Mouse (Mus musculus) T-cell, adult 2 months (primary cell): ENCODE data around the gene C1s2.
"Not testable (repeated sequence)": the region's sequence is repeated elsewhere in the genome, so short reads cannot be mapped to it uniquely, and the experiment has no call there.

Experiments
- DNase-seq: peaks from one replicate; pipeline ENCODE4 v3.0.0; 2022; ENCODE audit warnings: low spot score

C1s2 gene

DNA sequence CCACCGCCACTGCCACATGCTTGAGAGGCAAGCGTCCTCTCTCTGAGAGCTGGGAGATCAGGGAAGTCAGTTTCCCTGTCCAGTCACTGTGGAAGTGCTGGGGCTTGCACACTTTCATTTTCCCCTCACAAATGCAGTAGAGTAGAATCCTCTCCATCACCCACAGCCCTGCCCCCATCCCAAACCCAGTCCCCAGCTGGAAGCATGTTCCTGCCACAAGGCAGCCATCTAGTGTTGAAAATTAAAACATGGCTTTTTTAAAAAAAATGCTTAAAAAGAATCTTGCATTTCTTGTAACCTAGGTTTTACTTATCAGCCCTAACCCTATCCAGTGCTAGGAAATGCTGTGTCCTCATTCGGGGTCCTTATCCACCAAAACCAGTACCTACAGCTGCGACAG, 4.2 kb upstream of the C1s2 start:
- no peak for DNase-seq

DNA sequence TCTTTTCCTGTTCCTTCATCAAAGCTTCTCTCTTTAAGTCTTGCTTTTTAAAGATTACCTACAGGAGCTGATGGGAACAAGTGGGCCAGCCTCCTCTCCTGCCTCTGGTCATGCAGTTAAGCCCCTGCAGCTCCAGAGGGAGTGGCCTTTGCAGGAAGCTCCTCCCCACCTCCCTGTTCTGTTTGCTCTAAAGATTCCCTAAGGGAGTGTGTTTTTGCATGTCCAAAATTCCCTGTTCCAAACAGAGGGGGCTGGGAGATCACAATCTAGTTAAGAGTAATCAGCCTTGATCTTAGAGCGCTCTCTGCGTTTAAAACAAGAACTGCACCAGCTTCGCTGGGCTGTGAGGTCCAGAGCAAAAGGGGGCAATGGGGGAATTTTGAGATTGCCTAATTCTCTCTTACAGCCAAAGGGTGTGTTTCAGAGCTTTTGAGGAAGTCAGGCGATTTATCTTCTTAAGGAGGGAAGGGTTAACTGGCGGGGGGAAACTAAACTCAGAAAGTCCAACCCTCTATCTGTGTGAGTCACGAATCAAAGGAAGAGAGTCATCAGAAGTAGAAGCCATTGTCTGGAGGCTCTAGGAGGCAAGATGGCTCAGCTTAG, 1.1 kb upstream of the C1s2 start:
- not testable (repeated sequence) for DNase-seq

DNA sequence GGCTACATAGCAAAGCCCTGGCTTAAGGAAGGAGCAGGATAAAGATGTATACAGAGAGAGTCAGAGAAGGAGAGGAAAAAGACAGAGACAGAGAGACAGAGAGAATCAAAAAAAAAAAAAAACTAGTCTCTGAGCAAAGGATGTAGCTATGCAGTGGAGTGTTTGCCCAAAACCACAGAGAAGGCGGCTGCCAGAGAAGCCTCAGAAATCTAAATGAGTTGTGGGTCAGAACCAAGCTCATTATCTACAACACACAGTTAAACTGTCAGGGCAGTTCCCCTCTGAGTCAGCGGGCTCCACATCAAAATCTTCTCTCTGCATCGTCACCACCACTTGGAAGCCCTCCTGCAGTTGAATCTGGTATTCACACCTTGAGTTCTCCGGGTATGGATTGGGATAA, 5.1 kb downstream of the C1s2 start:
- no peak for DNase-seq

DNA sequence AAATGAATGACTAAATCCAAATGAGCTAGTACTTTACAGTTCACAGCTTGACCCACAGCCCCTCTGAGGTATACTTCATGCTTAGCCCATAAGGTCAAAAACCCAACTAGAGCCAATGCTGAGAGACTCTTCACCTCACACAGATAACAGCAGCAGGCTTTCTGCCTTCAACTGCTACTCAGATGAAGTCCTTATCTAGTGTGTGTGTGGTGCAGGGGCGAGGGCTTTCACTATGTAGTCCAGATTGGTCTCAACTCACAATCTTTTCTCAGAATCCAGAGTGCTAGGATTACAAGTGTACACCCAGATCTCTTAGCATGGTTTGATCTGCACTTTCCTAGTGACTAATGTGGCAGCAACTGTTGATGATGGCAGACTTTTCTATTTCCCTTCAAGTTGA, 9.7 kb downstream of the C1s2 start:
- not testable (repeated sequence) for DNase-seq

DNA sequence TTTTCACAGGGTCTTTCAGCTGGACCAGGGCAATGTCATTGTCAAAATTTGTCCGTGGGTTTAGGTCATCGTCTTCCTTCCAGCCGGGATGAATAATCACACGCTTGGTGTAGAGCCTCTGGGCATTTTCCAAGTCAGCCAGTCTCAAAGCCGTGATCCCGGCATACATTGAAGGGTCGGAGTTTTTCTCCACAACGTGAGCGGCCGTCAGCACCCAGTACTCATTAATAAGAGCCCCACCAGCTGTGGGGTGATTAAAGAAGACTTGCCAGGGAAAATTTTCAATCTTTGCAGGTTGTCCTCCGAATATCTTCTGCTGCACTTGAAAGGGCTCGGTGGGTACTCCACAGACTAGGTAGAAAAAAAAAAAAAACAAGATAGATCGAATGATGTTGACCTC, 10.3 kb downstream of the C1s2 start:
- no peak for DNase-seq

DNA sequence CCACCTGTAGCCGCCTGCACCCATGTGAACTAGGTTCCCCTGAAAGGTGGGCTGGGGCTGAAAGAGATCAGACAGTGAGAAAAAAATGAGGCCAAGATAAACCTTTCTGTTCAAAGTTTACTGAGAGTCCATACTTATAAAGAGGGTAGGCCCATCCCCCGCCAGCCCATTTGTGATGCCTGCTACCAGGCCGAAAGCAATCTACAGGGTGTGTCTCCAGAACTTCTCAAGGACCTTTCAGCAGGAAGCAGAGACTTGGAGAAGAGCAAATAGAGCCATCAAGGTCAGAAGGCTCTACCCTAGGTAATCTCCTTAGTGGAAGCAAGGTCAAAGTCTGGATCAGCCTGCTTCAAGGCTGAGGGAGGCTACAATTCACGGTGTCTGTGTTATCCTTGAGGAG, 33.9 kb downstream of the C1s2 start:
- DNase-seq, result no peak

DNA sequence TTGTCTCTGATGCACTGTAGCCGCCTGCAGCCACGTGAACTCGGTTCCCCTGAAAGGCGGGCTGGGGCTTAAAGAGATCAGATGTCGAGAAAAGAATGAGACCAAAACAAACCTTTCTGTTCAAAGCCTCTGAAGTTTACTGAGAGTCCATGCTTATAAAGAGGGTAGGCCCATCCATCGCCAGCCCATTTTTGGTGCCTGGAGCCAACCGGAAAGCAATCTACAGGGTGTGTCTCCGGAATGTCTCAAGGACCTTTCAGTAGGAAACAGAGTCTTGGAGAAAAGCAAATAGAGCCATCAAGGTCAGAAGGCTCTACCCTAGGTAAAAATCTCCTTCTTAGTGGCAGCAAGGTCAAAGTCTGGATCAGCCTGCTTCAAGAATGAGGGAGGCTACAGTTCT, 42.8 kb downstream of the C1s2 start:
- DNase-seq, result no peak

DNA sequence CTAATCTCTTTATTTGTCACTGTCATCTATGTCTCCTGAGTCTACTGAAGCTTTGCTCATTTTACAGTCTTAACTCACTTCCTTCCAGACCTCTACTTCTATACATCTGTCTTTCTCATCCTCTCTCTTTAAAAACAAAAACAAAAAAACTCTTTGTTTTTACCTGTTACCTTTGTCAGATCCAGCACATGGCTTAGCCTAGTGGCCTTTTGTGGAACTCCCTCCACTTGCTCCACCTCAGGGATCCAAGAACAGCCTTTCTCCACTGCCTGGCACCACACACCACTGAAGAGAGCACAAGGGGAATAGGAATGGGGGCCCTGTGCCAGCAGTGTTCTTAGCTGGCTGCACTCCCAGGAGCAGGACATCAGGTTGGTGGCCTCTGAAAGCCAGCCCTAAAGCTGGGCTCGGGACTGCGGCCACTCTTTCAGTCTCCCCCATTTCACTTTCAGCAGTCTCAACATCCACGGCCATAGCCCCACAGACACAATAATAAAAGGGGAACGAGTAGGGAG, 43.6 kb downstream of the C1s2 start:
- no peak for DNase-seq

DNA sequence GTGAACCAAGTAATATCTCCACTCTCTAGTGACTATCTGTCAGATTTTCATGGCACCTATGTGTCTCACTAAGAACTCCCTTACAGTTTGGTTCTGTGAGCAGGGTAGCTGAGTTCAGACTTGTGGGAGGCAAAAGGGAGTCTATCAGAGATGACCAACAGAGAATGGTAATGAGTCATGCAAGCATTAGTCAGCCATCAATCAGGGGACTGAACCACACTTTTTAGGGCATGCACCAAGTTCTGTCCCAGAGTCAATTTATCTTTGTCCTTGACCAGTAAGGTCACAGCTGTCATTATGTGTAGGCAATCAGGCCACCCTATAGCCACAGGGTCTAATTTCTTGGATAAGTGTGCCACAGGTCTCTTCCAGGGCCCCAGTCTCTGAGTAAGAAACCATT, 47.1 kb downstream of the C1s2 start:
- no peak for DNase-seq

DNA sequence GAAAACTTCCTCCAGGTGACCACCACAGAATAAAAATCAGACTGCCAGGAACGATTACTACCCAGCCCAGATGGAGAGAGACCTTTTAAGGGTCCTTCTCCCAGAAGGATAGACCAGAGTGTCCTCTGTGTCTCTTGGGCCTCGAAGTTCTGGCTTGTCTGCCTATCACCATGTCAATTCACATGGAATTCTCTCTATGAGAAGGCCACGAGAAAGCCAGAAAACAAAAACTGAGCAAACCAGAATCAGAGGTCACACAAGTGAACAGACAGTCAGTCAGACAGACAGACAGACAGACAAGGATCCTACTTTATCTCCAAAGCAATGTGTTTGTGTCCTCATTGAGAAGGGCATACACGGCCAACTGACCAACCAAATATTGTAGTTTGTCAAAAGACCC, 49.6 kb downstream of the C1s2 start:
- DNase-seq, result no peak

DNA sequence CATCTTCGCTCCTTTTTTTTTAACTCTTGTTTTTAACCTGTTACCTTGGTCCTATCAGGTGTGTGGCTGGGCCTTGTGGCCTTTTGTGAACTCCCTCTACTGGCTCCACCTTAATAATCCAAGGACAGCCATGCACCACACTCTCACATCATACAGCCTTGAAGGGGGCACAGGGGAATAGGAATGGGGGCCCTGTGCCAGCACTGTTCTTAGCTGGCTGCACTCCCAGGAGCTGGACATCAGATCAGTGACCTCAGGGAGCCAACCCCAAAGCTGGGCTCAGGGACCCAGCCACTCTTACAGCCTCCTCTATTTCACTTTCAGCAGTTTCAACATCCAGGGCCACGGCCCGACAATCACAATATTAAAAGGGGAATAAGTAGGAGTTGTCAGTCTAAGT, 50.1 kb downstream of the C1s2 start:
- no peak for DNase-seq

DNA sequence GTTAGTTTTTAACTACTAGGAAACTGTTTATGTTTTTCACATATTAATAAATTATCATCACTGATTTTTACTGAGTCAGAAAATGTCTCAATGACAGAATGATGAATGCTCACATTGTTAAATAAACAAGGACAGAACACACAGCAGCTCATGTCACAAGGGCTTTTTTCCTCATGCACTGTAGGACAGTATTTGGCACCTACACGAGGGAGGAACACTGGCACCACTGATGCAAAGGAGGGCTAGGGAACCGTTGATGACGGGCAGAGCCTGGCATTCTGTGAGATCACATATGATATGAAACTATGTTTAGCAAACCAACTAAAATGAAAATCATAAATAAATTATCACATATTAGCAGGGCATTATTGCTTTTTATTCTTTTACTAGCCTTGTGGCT, 51.0 kb downstream of the C1s2 start:
- no peak for DNase-seq

DNA sequence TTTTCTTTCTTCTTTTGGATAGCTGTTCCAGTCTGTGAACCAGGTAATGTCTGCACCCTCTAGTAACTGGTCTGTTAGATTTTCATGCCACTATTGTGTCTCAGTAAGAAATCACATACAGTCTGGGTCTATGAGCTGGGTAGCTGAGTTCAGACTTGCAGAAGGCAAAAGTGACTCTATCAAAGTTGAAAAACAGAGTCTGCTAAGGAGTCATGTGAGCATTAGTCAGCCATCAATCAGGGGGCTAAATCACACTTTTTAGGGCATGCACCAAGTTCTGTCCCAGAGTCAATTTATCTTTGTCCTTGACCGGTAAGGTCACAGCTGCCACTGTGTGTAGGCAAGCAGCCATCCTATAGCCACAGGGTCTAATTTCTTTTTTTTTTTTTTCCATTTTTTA, 53.7 kb downstream of the C1s2 start:
- no peak for DNase-seq

DNA sequence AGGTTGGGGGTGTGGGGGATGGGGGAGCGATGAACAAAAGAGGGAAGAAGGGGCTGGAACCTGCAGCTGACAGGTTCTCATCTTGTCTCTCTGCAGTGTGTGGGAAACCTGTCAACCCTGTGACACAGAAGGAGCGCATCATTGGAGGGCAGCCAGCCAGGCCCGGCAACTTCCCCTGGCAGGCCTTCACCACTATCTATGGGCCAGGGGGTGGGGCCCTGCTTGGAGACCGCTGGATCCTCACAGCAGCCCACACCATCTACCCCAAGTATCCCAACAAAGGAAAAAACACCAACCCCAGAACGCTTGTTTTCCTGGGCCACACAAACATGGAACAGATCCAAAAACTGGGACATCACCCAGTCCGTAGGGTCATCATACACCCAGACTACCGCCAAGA, 55.7 kb downstream of the C1s2 start:
- DNase-seq, result not testable (repeated sequence)

DNA sequence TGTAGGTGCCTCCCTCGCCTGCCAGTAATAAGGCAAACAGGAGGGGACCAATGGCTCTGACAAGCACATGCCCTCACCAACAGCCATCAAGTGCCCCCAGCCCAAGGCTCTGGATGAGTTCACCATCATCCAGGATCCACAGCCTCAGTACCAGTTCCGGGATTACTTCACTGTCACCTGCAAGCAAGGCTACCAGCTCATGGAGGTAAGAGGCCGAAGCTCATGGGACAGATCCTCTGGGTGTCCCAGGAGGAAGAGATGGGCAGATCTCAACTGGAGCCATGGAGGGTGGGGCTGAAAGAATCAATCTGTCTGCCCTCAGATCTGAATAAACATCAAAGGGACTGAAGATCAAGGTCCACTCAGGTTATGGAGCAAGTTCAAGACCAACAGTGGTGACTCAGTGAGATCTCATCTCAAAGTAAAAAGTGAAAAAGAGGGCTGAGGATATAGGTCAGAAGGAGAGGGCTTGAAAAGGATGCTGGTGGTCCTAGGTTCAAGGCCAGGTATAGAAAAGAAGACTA, 60.7 kb downstream of the C1s2 start:
- not testable (repeated sequence) for DNase-seq
